14 mouse cellular contexts compared by ENCODE assay signal in the genomic region with DNA sequence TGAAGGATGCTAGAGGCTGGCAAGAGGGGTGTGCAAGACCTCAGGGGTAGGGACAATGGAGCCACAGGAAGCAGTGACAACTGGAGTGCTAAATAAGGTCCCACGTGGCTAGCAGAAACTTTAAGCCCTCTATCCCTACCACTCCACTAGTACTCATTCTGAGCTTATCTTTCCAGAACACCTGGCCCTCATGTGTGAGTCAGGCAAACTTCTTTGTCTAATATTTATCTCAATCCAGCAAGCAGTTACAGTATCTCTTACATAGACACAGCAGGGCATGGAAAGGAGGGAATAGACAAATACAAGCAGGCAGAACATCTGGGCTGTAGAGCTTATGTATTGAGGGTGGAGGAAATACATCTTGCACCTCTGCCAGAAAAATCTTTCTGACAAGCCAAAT.
DNase-seq lines count a peak whose midpoint lies in the region; ATAC-seq and TF ChIP-seq lines count a peak whose summit lies in the region.
"Had no signal": no experiment of that assay in that cellular context is flagged by ENCODE, and none has a peak within 500 bp of the region (broad histone marks: within the 10 kb centered on the region; RNA-seq: fewer than 3 reads in every experiment).

No protein-coding gene starts in this region.

- no peaks in the 10 kb centered on the region for H3K27me3 ChIP-seq in hindbrain, embryonic 11.5 days (ENCODE audit: control insufficient read depth, insufficient read depth, low read length)
- no peaks in the 10 kb centered on the region for H3K27me3 ChIP-seq in hindbrain, embryonic 10.5 days (ENCODE audit: insufficient read depth, poor library complexity, severe bottlenecking)
- no peaks in the 10 kb centered on the region for H3K27me3 ChIP-seq in hindbrain, embryonic 14.5 days (ENCODE audit: control insufficient read depth, insufficient read depth, low read length)
- H3K27me3 ChIP-seq in midbrain, embryonic 13.5 days = no peaks in the 10 kb centered on the region
- H3K27me3 ChIP-seq in kidney, embryonic 16.5 days (ENCODE audit: insufficient read depth, low read length) = no peaks in the 10 kb centered on the region
- no peaks in the 10 kb centered on the region for H3K27me3 ChIP-seq in thymus, adult 2 months (ENCODE audit: control insufficient read depth, insufficient read depth, low read length)
- H3K27me3 ChIP-seq: forebrain, embryonic 15.5 days; limb, embryonic 15.5 days had no signal

- no peak overlapping the region for H3K4me2 ChIP-seq in hindbrain, embryonic 11.5 days (replicated peaks; ENCODE audit: low read depth, low read length)
- no peak overlapping the region for H3K4me2 ChIP-seq in hindbrain, embryonic 14.5 days (replicated peaks)
- no peak overlapping the region for H3K4me2 ChIP-seq in midbrain, embryonic 13.5 days (replicated peaks)
- H3K4me2 ChIP-seq in kidney, embryonic 16.5 days (replicated peaks; ENCODE audit: low read depth, low read length) = no peak overlapping the region
- H3K4me2 ChIP-seq: forebrain, embryonic 15.5 days; limb, embryonic 15.5 days had no signal

- ATAC-seq in hindbrain, embryonic 11.5 days (ENCODE audit: low FRiP score) = peak; percentile 80
- ATAC-seq in hindbrain, embryonic 14.5 days (ENCODE audit: low FRiP score) = peak; percentile 31; the same call in 1 of the 2 replicates
- ATAC-seq in midbrain, embryonic 13.5 days = 0 out of 2 replicates have a peak, but pooled peaks have one; percentile 62
- ATAC-seq in kidney, embryonic 16.5 days (ENCODE audit: low FRiP score, low TSS enrichment) = no peak
- no peak for ATAC-seq in monocyte, adult 5-6 weeks (replicated peaks; ENCODE audit: insufficient number of reproducible peaks, low FRiP score, low TSS enrichment, poor library complexity, severe bottlenecking)
- ATAC-seq: forebrain, embryonic 15.5 days had no signal

- no peak overlapping the region for H3K4me3 ChIP-seq in hindbrain, embryonic 11.5 days (ENCODE audit: low read depth, low read length)
- H3K4me3 ChIP-seq in hindbrain, embryonic 10.5 days = no peak overlapping the region
- H3K4me3 ChIP-seq in hindbrain, embryonic 14.5 days (replicated peaks; ENCODE audit: low read length) = no peak overlapping the region
- H3K4me3 ChIP-seq in midbrain, embryonic 13.5 days (replicated peaks) = no peak overlapping the region
- no peak overlapping the region for H3K4me3 ChIP-seq in kidney, embryonic 16.5 days (ENCODE audit: low read length)
- H3K4me3 ChIP-seq in thymus, adult 2 months (ENCODE audit: control insufficient read depth, insufficient read depth, low read length) = no peak overlapping the region
- H3K4me3 ChIP-seq: forebrain, embryonic 15.5 days; limb, embryonic 15.5 days had no signal

- H3K9ac ChIP-seq in hindbrain, embryonic 11.5 days (ENCODE audit: low read depth, low read length) = no peak overlapping the region
- H3K9ac ChIP-seq in hindbrain, embryonic 14.5 days = no peak overlapping the region
- no peak overlapping the region for H3K9ac ChIP-seq in midbrain, embryonic 13.5 days (replicated peaks)
- H3K9ac ChIP-seq in kidney, embryonic 16.5 days (replicated peaks; ENCODE audit: low read length) = no peak overlapping the region
- H3K9ac ChIP-seq: forebrain, embryonic 15.5 days; limb, embryonic 15.5 days had no signal

- H3K36me3 ChIP-seq in hindbrain, embryonic 11.5 days (ENCODE audit: control insufficient read depth, insufficient read depth, low read length) = no peaks in the 10 kb centered on the region
- no peaks in the 10 kb centered on the region for H3K36me3 ChIP-seq in hindbrain, embryonic 10.5 days
- no peaks in the 10 kb centered on the region for H3K36me3 ChIP-seq in hindbrain, embryonic 14.5 days (replicated peaks; ENCODE audit: control insufficient read depth, insufficient read depth)
- H3K36me3 ChIP-seq in midbrain, embryonic 13.5 days = no peaks in the 10 kb centered on the region
- H3K36me3 ChIP-seq in kidney, embryonic 16.5 days (ENCODE audit: insufficient read depth, low read length) = no peaks in the 10 kb centered on the region
- no peaks in the 10 kb centered on the region for H3K36me3 ChIP-seq in thymus, adult 2 months (ENCODE audit: control insufficient read depth, insufficient read depth, low read length)
- H3K36me3 ChIP-seq: forebrain, embryonic 15.5 days; limb, embryonic 15.5 days had no signal

- TF ChIP-seq CTCF in brain, embryonic 14.5 days (IDR thresholded peaks at IDR 0.05; ENCODE audit: borderline replicate concordance, extremely low read depth, insufficient read depth, insufficient read length) = no peak
- no peak for TF ChIP-seq CTCF in thymus, adult 2 months (IDR thresholded peaks at IDR 0.05; ENCODE audit: borderline replicate concordance, control insufficient read depth, extremely low read depth, insufficient read depth, low read length, poor library complexity)

- peak; percentile 5 for DNase-seq in hindbrain, embryonic 11.5 days (ENCODE audit: low spot score)
- DNase-seq in hindbrain, embryonic 10.5 days (ENCODE audit: low spot score) = no peak
- peak; percentile 24 for DNase-seq in brain, embryonic 14.5 days (ENCODE audit: low read depth)
- DNase-seq in hindbrain, embryonic 14.5 days (ENCODE audit: low spot score) = no peak
- no peak for DNase-seq in thymus, adult 2 months
- DNase-seq: adrenal gland, postnatal 14 days; cerebellum, adult 8-10 months; right cerebral cortex, postnatal 4 days had no signal

- TF ChIP-seq POLR2A in brain, embryonic 14.5 days (IDR thresholded peaks at IDR 0.05; ENCODE audit: borderline replicate concordance, extremely low read depth, insufficient read depth, insufficient read length, poor library complexity, severe bottlenecking) = no peak
- no peak for TF ChIP-seq POLR2A in thymus, adult 2 months (IDR thresholded peaks at IDR 0.05; ENCODE audit: control insufficient read depth, extremely low read depth, insufficient read depth, low read length, poor library complexity)

- WGBS in hindbrain, embryonic 11.5 days = 0% methylated on average over 1 of the region's 1 CpGs
- WGBS in hindbrain, embryonic 10.5 days = 12% methylated on average over 1 of the region's 1 CpGs
- WGBS in hindbrain, embryonic 14.5 days = 4% methylated on average over 1 of the region's 1 CpGs
- WGBS in midbrain, embryonic 13.5 days = 9% methylated on average over 1 of the region's 1 CpGs
- WGBS in kidney, embryonic 16.5 days = 38% methylated on average over 1 of the region's 1 CpGs
- WGBS in thymus, adult 2 months = 5% methylated on average over 1 of the region's 1 CpGs

- no peaks in the 10 kb centered on the region for H3K4me1 ChIP-seq in hindbrain, embryonic 11.5 days (replicated peaks; ENCODE audit: control insufficient read depth, insufficient read depth, low read length)
- peaks cover 20% of the 10 kb centered on the region for H3K4me1 ChIP-seq in hindbrain, embryonic 10.5 days (replicated peaks)
- H3K4me1 ChIP-seq in hindbrain, embryonic 14.5 days (replicated peaks; ENCODE audit: control insufficient read depth, insufficient read depth, low read length) = no peaks in the 10 kb centered on the region
- H3K4me1 ChIP-seq in midbrain, embryonic 13.5 days (replicated peaks) = 0 out of 2 replicates have a peak, but pooled peaks cover 4% of the 10 kb centered on the region
- H3K4me1 ChIP-seq in kidney, embryonic 16.5 days (ENCODE audit: insufficient read depth, low read length) = no peaks in the 10 kb centered on the region
- no peaks in the 10 kb centered on the region for H3K4me1 ChIP-seq in thymus, adult 2 months (replicated peaks; ENCODE audit: control insufficient read depth, insufficient read depth, low read length)
- H3K4me1 ChIP-seq: forebrain, embryonic 15.5 days; limb, embryonic 15.5 days had no signal

- no peak overlapping the region for H3K27ac ChIP-seq in hindbrain, embryonic 11.5 days (ENCODE audit: low read depth, low read length)
- no peak overlapping the region for H3K27ac ChIP-seq in hindbrain, embryonic 10.5 days
- H3K27ac ChIP-seq in hindbrain, embryonic 14.5 days = no peak overlapping the region
- no peak overlapping the region for H3K27ac ChIP-seq in midbrain, embryonic 13.5 days
- H3K27ac ChIP-seq in kidney, embryonic 16.5 days (ENCODE audit: low read length) = no peak overlapping the region
- no peak overlapping the region for H3K27ac ChIP-seq in thymus, adult 2 months (ENCODE audit: control insufficient read depth, insufficient read depth, low read length)
- H3K27ac ChIP-seq: forebrain, embryonic 15.5 days; kidney, postnatal 0 days; limb, embryonic 15.5 days had no signal

- H3K9me3 ChIP-seq in hindbrain, embryonic 11.5 days (ENCODE audit: control insufficient read depth, low read length) = no peaks in the 10 kb centered on the region
- H3K9me3 ChIP-seq in hindbrain, embryonic 10.5 days = no peaks in the 10 kb centered on the region
- no peaks in the 10 kb centered on the region for H3K9me3 ChIP-seq in hindbrain, embryonic 14.5 days (ENCODE audit: control insufficient read depth, low read length)
- no peaks in the 10 kb centered on the region for H3K9me3 ChIP-seq in midbrain, embryonic 13.5 days
- no peaks in the 10 kb centered on the region for H3K9me3 ChIP-seq in kidney, embryonic 16.5 days (ENCODE audit: low read length)
- H3K9me3 ChIP-seq: forebrain, embryonic 15.5 days; limb, embryonic 15.5 days had no signal

Comparison
In these comparisons a context has a peak if more than half of its experiments do, and no peak if none do; other contexts are left out.
1. DNase-seq: peak in hindbrain, embryonic 11.5 days (single experiment) and brain, embryonic 14.5 days (single experiment); none in hindbrain, embryonic 10.5 days (single experiment), hindbrain, embryonic 14.5 days (single experiment) and thymus, adult 2 months (single experiment).
2. ATAC-seq: peak in hindbrain, embryonic 11.5 days (single experiment), hindbrain, embryonic 14.5 days (single experiment) and midbrain, embryonic 13.5 days (single experiment); none in kidney, embryonic 16.5 days (single experiment) and monocyte, adult 5-6 weeks (single experiment).